Mouse (Mus musculus) ES-E14 (cell line): ENCODE results near the gene Spry1. TPM values are rescaled to one million over a fixed set of nuclear protein-coding genes. Genes with fewer than 3 reads are reported as not detected.
"Not testable (repeated sequence)": the region's sequence is repeated elsewhere in the genome, so short reads cannot be mapped to it uniquely, and the experiment has no call there.

Experiments
- DNase-seq: peaks from one replicate; pipeline ENCODE4 v3.0.0-alpha.2; 2013; ENCODE audit warnings: low read depth, low spot score
- H3K27ac ChIP-seq: 2 replicates; pipeline ENCODE4 v1.5.1; 2012; ENCODE audit warnings: low read depth, mild to moderate bottlenecking, low read length, moderate library complexity, mixed read lengths; ENCODE audit not compliant: poor library complexity, insufficient read depth, severe bottlenecking
- H3K36me3 ChIP-seq: 2 replicates; pipeline ENCODE4 v1.6.1; 2012; ENCODE audit warnings: mild to moderate bottlenecking, low read length, moderate library complexity, mixed read lengths; ENCODE audit not compliant: control insufficient read depth, poor library complexity, insufficient read depth, severe bottlenecking
- H3K4me1 ChIP-seq, 2 experiments: fragments of 150-350 bp in 1 of 2; sonication (generic) in 1 of 2; 2 replicates each; pipeline ENCODE4 v1.6.1; 2012; ENCODE audit warnings: low read length in 2 of 2, mild to moderate bottlenecking in 1 of 2, mixed read lengths in 1 of 2; ENCODE audit not compliant: control insufficient read depth in 2 of 2, insufficient read depth in 2 of 2, poor library complexity in 1 of 2
- H3K4me3 ChIP-seq, 2 experiments: fragments of 150-350 bp in 1 of 2; sonication (generic) in 1 of 2; 2 replicates each; pipeline ENCODE4 v1.5.1; 2012; ENCODE audit warnings: low read length in 2 of 2, low read depth in 1 of 2, mild to moderate bottlenecking in 1 of 2, mixed read lengths in 1 of 2; ENCODE audit not compliant: insufficient read depth in 1 of 2, poor library complexity in 1 of 2, severe bottlenecking in 1 of 2
- H3K9ac ChIP-seq: 2 replicates; pipeline ENCODE4 v1.6.1; 2012; ENCODE audit warnings: low read depth, mild to moderate bottlenecking, low read length, mixed read lengths; ENCODE audit not compliant: poor library complexity, insufficient read depth, severe bottlenecking
- H3K9me3 ChIP-seq: fragments of 150-350 bp; sonication (generic); 2 replicates; pipeline ENCODE4 v1.6.1; 2012; ENCODE audit warnings: low read depth, mild to moderate bottlenecking, low read length; ENCODE audit not compliant: control insufficient read depth, insufficient read depth
- CHD2 ChIP-seq: IDR thresholded peaks from 2 replicates; pipeline ENCODE4 v1.6.1; 2014; ENCODE audit warnings: mild to moderate bottlenecking, low read depth, low read length, inconsistent platforms
- HCFC1 ChIP-seq: IDR thresholded peaks from 2 replicates; pipeline ENCODE4 v1.6.1; 2012; ENCODE audit warnings: low read length, inconsistent platforms, borderline replicate concordance; ENCODE audit not compliant: insufficient read depth
- MAFK ChIP-seq: IDR thresholded peaks from 2 replicates; pipeline ENCODE4 v1.6.1; 2014; ENCODE audit warnings: mild to moderate bottlenecking, low read depth, low read length, inconsistent platforms; ENCODE audit not compliant: insufficient read depth
- ZC3H11A ChIP-seq: IDR thresholded peaks from 2 replicates; pipeline ENCODE4 v1.6.1; 2012; ENCODE audit warnings: low read depth, mild to moderate bottlenecking, inconsistent platforms, low read length, borderline replicate concordance
- ZNF384 ChIP-seq: IDR thresholded peaks from 2 replicates; pipeline ENCODE4 v1.6.1; 2012; ENCODE audit warnings: low read depth, low read length, inconsistent platforms
- in situ Hi-C, 2 experiments: fragments of 600-800 bp; cut with MboI; formaldehyde crosslinking; loops; one replicate each; pipeline ENCODE4 v1.15.1; 2025; ENCODE audit warnings: low sequenced_read_pairs in 2 of 2, inconsistent platforms in 1 of 2; ENCODE audit not compliant: unreplicated experiment in 2 of 2
- total RNA-seq: library from RNA; depleted of rRNA; stranded (reverse); fragments of 300-350 nt; gene quantifications from 2 replicates; pipeline ENCODE4 v1.2.3, GENCODE M21; 2012; rRNA removed

The Spry1 gene
- 7.1 and 9.8 TPM in 2 replicates for total RNA-seq

GRCm38 (mm10) chr3:37639690-37640089 is at the start of gene Spry1:
Spry1 (plus strand) TSS chr3:37639947.
- H3K9ac ChIP-seq = peak within 1 kb of the TSS; percentile 81
- DNase-seq = peak; percentile 90
- H3K4me1 ChIP-seq = peaks cover 0 to 12% of the 10 kb centered on the region in 2 experiments; a peak in 3 of 4 replicates
- TF ChIP-seq CHD2 = no peak
- no peak for TF ChIP-seq MAFK
- TF ChIP-seq ZC3H11A = no peak
- TF ChIP-seq HCFC1 = no peak
- no peak for TF ChIP-seq ZNF384
- peak within 1 kb of the TSS; percentile 80 to 91 for H3K4me3 ChIP-seq
- H3K9me3 ChIP-seq = no peaks in the 10 kb centered on the region
- in situ Hi-C loops = loop anchor here in 1 of 2 experiments (5.0 kb wide), 1 partner anchor 83 kb away; the partner anchor contains the start of gene Gm5148
- peak within 1 kb of the TSS; percentile 41; the same call in 1 of the 2 replicates for H3K27ac ChIP-seq
- H3K36me3 ChIP-seq = peaks cover 17% of the 10 kb centered on the region

- Histone ChIP-seq H3K36me3 (no peaks in the 10 kb centered on the region), H3K9ac (no peak overlapping the region), H3K27ac (no peak overlapping the region), H3K4me1 (peaks cover 0 to 2% of the 10 kb centered on the region in 2 experiments; a peak in 1 of 4 replicates), H3K4me3 (no peak overlapping the region), H3K9me3 (no peaks in the 10 kb centered on the region)
- in situ Hi-C loops = no loop called here
- DNase-seq = no peak
- no peak for TF ChIP-seq ZC3H11A
- TF ChIP-seq ZNF384 = no peak
- no peak for TF ChIP-seq CHD2
- TF ChIP-seq MAFK = no peak
- no peak for TF ChIP-seq HCFC1
Observed at GRCm38 (mm10) chr3:37595721-37596120, 44.0 kb upstream of the Spry1 start.

- Histone ChIP-seq H3K4me1 (peaks cover 0 to 2% of the 10 kb centered on the region in 2 experiments; a peak in 1 of 4 replicates), H3K9ac (no peak overlapping the region), H3K36me3 (no peaks in the 10 kb centered on the region), H3K9me3 (no peaks in the 10 kb centered on the region), H3K4me3 (no peak overlapping the region; a peak in 1 of 4 replicates), H3K27ac (no peak overlapping the region)
- TF ChIP-seq ZNF384 (no peak), CHD2 (no peak), ZC3H11A (no peak), MAFK (no peak), HCFC1 (no peak)
- in situ Hi-C loops = no loop called here
- no peak for DNase-seq
Observed at GRCm38 (mm10) chr3:37596519-37596918, 43.2 kb upstream of the Spry1 start.

GRCm38 (mm10) chr3:37597200-37597599 is 42.5 kb upstream of the Spry1 start:
- Histone ChIP-seq H3K27ac (no peak overlapping the region), H3K9ac (no peak overlapping the region), H3K4me3 (no peak overlapping the region), H3K9me3 (no peaks in the 10 kb centered on the region), H3K4me1 (peaks cover 0 to 2% of the 10 kb centered on the region in 2 experiments; a peak in 1 of 4 replicates), H3K36me3 (no peaks in the 10 kb centered on the region)
- no peak for DNase-seq
- TF ChIP-seq ZNF384 = no peak
- no peak for TF ChIP-seq HCFC1
- no peak for TF ChIP-seq MAFK
- in situ Hi-C loops = no loop called here

GRCm38 (mm10) chr3:37599641-37600040 is 40.1 kb upstream of the Spry1 start:
- not testable (repeated sequence) for H3K9me3 ChIP-seq, H3K9ac ChIP-seq, H3K4me3 ChIP-seq, DNase-seq, H3K27ac ChIP-seq, H3K4me1 ChIP-seq, H3K36me3 ChIP-seq
- in situ Hi-C loops = loop anchor here (25.0 kb wide), 2 partner anchors 388 to 588 kb away; no protein-coding TSS in a partner anchor
